ENCODE assay signal across 8 mouse cellular contexts in the genomic region with DNA sequence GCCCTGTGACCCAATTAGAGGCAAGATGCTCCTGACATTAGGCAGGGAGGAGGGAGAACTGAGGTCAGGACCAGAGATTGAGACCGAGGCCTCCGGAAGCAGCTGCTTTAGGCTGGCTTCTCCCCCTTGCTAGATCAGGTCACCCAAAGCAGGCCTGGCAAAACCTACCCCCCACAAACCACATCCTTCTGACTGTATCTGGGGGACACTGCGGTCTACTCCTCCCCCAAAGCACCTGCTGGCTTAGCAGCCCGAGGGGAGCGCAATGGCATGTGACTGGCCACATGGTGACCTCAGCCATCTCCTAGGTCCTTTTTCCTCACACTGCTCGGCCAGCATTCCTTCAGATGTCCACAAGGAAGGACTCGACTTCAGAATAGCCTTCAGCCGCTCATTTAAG. TPM values are rescaled to one million over a fixed set of nuclear protein-coding genes. Genes with fewer than 3 reads are reported as not detected.
DNase-seq lines count a peak whose midpoint lies in the region; ATAC-seq and TF ChIP-seq lines count a peak whose summit lies in the region.

No protein-coding gene starts in this region.

- peak overlapping the region; percentile 22; the same call in 1 of the 2 replicates for H3K4me2 ChIP-seq in hindbrain, embryonic 15.5 days
- H3K4me2 ChIP-seq in liver, embryonic 14.5 days (ENCODE audit: low read depth), result peak overlapping the region; percentile 47

- peaks cover 4% of the 10 kb centered on the region for H3K36me3 ChIP-seq in C2C12 (ENCODE audit: control insufficient read depth, insufficient read depth)
- no peaks in the 10 kb centered on the region for H3K36me3 ChIP-seq in hindbrain, embryonic 15.5 days
- H3K36me3 ChIP-seq in liver, embryonic 14.5 days (replicated peaks; ENCODE audit: control insufficient read depth, insufficient read depth, low read depth), result no peaks in the 10 kb centered on the region

- no peaks in the 10 kb centered on the region for H3K27me3 ChIP-seq in C2C12 (ENCODE audit: control insufficient read depth, insufficient read depth, insufficient read length)
- peaks cover 11% of the 10 kb centered on the region for H3K27me3 ChIP-seq in hindbrain, embryonic 15.5 days
- H3K27me3 ChIP-seq in liver, embryonic 14.5 days (ENCODE audit: control insufficient read depth, insufficient read depth, low read length), result peaks cover 31% of the 10 kb centered on the region

- no peaks in the 10 kb centered on the region for H3K9me3 ChIP-seq in hindbrain, embryonic 15.5 days
- no peaks in the 10 kb centered on the region for H3K9me3 ChIP-seq in liver, embryonic 14.5 days (ENCODE audit: control insufficient read depth, low read length)

- no peak for ATAC-seq in hindbrain, embryonic 15.5 days (ENCODE audit: low FRiP score, low read depth)
- ATAC-seq in liver, embryonic 14.5 days (ENCODE audit: insufficient read depth), result no peak

- peak overlapping the region; percentile 94 for H3K4me3 ChIP-seq in C2C12 (ENCODE audit: insufficient read depth, poor library complexity, severe bottlenecking)
- H3K4me3 ChIP-seq in hindbrain, embryonic 15.5 days, result 0 out of 2 replicates have a peak overlapping the region, but pooled peaks have one; percentile 0
- peak overlapping the region; percentile 53 to 56 for H3K4me3 ChIP-seq in liver, embryonic 14.5 days (ENCODE audit: insufficient read depth in 1 of 2, low read depth in 2 of 2, low read length in 2 of 2)

- peaks cover 64% of the 10 kb centered on the region for H3K79me3 ChIP-seq in C2C12 (ENCODE audit: low read depth)

- peak overlapping the region; percentile 78 for H3ac ChIP-seq in C2C12 (ENCODE audit: control insufficient read depth, insufficient read length, low read depth)

- H3K4me1 ChIP-seq in hindbrain, embryonic 15.5 days (replicated peaks), result peaks cover 17% of the 10 kb centered on the region
- H3K4me1 ChIP-seq in liver, embryonic 14.5 days (replicated peaks; ENCODE audit: control insufficient read depth in 2 of 2, insufficient read depth in 2 of 2, low read length in 1 of 2), result peaks cover 0 to 5% of the 10 kb centered on the region in 2 experiments; a peak in 1 of 4 replicates

- peak; percentile 32 for DNase-seq in adrenal gland, postnatal 14 days
- no peak for DNase-seq in adrenal gland, postnatal 25 days
- no peak for DNase-seq in liver, embryonic 14.5 days (ENCODE audit: low read depth in 3 of 3, low spot score in 3 of 3)
- peak; percentile 55 to 72 for DNase-seq in thymus, adult 18-20 months
- DNase-seq in layer of hippocampus, adult 11-12 months (ENCODE audit: low spot score), result no peak
- DNase-seq in ovary, postnatal 36 days (ENCODE audit: low spot score), result no peak

- TF ChIP-seq CTCF in C2C12 (IDR thresholded peaks at IDR 0.05; ENCODE audit: control insufficient read depth, insufficient read depth, insufficient read length), result no peak
- no peak for TF ChIP-seq CTCF in liver, embryonic 14.5 days (IDR thresholded peaks at IDR 0.05; ENCODE audit: low read depth)

- TF ChIP-seq EP300 in liver, embryonic 14.5 days (IDR thresholded peaks at IDR 0.05; ENCODE audit: low read depth), result no peak

- H3K9ac ChIP-seq in hindbrain, embryonic 15.5 days, result no peak overlapping the region
- no peak overlapping the region for H3K9ac ChIP-seq in liver, embryonic 14.5 days (replicated peaks)

- H3K79me2 ChIP-seq in C2C12 (ENCODE audit: control insufficient read depth, insufficient read depth), result peaks cover 69% of the 10 kb centered on the region

- 33% methylated on average over 8 of the region's 8 CpGs for WGBS in hindbrain, embryonic 15.5 days
- WGBS in liver, embryonic 14.5 days (ENCODE audit: insufficient replicate concordance), result 18% methylated on average over 8 of the region's 8 CpGs

- H3K27ac ChIP-seq in hindbrain, embryonic 15.5 days (replicated peaks), result no peak overlapping the region
- no peak overlapping the region for H3K27ac ChIP-seq in liver, embryonic 14.5 days

TF ChIP-seq in C2C12, 6 proteins besides CTCF, POLR2A, EP300 and RAD21:
- TF ChIP-seq USF1 (IDR thresholded peaks at IDR 0.05; ENCODE audit: low read depth) (peak; percentile 89), FOSL1 (IDR thresholded peaks at IDR 0.05; ENCODE audit: insufficient read depth, low read length, poor library complexity, severe bottlenecking) (peak; percentile 39), MAX (IDR thresholded peaks at IDR 0.05) (peak; percentile 96), CEBPB (IDR thresholded peaks at IDR 0.05; ENCODE audit: low read depth) (no peak), MYOD1 (IDR thresholded peaks at IDR 0.05; ENCODE audit: control insufficient read depth, insufficient read length, low read depth) (peak; percentile 98), MYOG (IDR thresholded peaks at IDR 0.05; ENCODE audit: control insufficient read depth, extremely low read depth, insufficient read length) (no peak)

RNA-seq across cellular contexts. Expression of a gene that starts 2.5 kb away (rescaled TPM):
- total RNA-seq in adrenal gland, postnatal 14 days (2021), result 153 and 208 TPM in 2 replicates
- 75.1 and 82.0 TPM in 2 replicates for total RNA-seq in adrenal gland, postnatal 25 days (2021)
- polyA plus RNA-seq in C2C12 (2012; fragmentation: generic; extraction: Trizol), result 124 TPM
- 9.4 and 10.4 TPM in 2 replicates for polyA plus RNA-seq in hindbrain, embryonic 15.5 days (2015; fragmentation: Nextera tagmentation; extraction: Ambion mirVana)
- 9.7 and 10.8 TPM in 2 replicates for polyA plus RNA-seq in liver, embryonic 14.5 days (2012; rRNA removed)
- polyA plus RNA-seq in liver, embryonic 14.5 days (2014; fragmentation: Nextera tagmentation; extraction: Ambion mirVana), result 23.8 and 25.4 TPM in 2 replicates

RNA-seq across cellular contexts. Expression of a gene that starts 15.6 kb away (rescaled TPM):
- total RNA-seq in adrenal gland, postnatal 14 days (2021), result 31.2 and 34.2 TPM in 2 replicates
- total RNA-seq in adrenal gland, postnatal 25 days (2021), result 27.0 and 30.0 TPM in 2 replicates
- polyA plus RNA-seq in C2C12 (2012; fragmentation: generic; extraction: Trizol), result 49.6 TPM
- polyA plus RNA-seq in hindbrain, embryonic 15.5 days (2015; fragmentation: Nextera tagmentation; extraction: Ambion mirVana), result 82.7 and 88.2 TPM in 2 replicates
- 15.9 and 20.6 TPM in 2 replicates for polyA plus RNA-seq in liver, embryonic 14.5 days (2012; rRNA removed)
- polyA plus RNA-seq in liver, embryonic 14.5 days (2014; fragmentation: Nextera tagmentation; extraction: Ambion mirVana), result 30.7 TPM in 2 replicates

RNA-seq across cellular contexts. Expression of a gene that starts 19.6 kb away (rescaled TPM):
- total RNA-seq in adrenal gland, postnatal 14 days (2021), result 0.82 and 5.9 TPM in 2 replicates
- 4.0 TPM in 1 of 2 replicates, not detected in the other for total RNA-seq in adrenal gland, postnatal 25 days (2021)
- polyA plus RNA-seq in C2C12 (2012; fragmentation: generic; extraction: Trizol), result 29.7 TPM
- 5.0 and 6.6 TPM in 2 replicates for polyA plus RNA-seq in hindbrain, embryonic 15.5 days (2015; fragmentation: Nextera tagmentation; extraction: Ambion mirVana)
- 0.13 and 1.7 TPM in 2 replicates for polyA plus RNA-seq in liver, embryonic 14.5 days (2012; rRNA removed)
- 1.9 and 5.9 TPM in 2 replicates for polyA plus RNA-seq in liver, embryonic 14.5 days (2014; fragmentation: Nextera tagmentation; extraction: Ambion mirVana)

RNA-seq across cellular contexts. Expression of a gene that starts 32.4 kb away (rescaled TPM):
- total RNA-seq in adrenal gland, postnatal 14 days (2021), result not detected in 2 replicates
- total RNA-seq in adrenal gland, postnatal 25 days (2021), result not detected in 2 replicates
- not detected for polyA plus RNA-seq in C2C12 (2012; fragmentation: generic; extraction: Trizol)
- not detected in 2 replicates for polyA plus RNA-seq in hindbrain, embryonic 15.5 days (2015; fragmentation: Nextera tagmentation; extraction: Ambion mirVana)
- polyA plus RNA-seq in liver, embryonic 14.5 days (2012; rRNA removed), result not detected in 2 replicates
- not detected in 2 replicates for polyA plus RNA-seq in liver, embryonic 14.5 days (2014; fragmentation: Nextera tagmentation; extraction: Ambion mirVana)

RNA-seq across cellular contexts. Expression of a gene that starts 36.2 kb away (rescaled TPM):
- total RNA-seq in adrenal gland, postnatal 14 days (2021), result 1.7 and 2.3 TPM in 2 replicates
- total RNA-seq in adrenal gland, postnatal 25 days (2021), result 0.73 and 1.3 TPM in 2 replicates
- polyA plus RNA-seq in C2C12 (2012; fragmentation: generic; extraction: Trizol), result 0.01 TPM
- 3.9 and 5.1 TPM in 2 replicates for polyA plus RNA-seq in hindbrain, embryonic 15.5 days (2015; fragmentation: Nextera tagmentation; extraction: Ambion mirVana)
- polyA plus RNA-seq in liver, embryonic 14.5 days (2012; rRNA removed), result 0.16 and 0.44 TPM in 2 replicates
- not detected in 2 replicates for polyA plus RNA-seq in liver, embryonic 14.5 days (2014; fragmentation: Nextera tagmentation; extraction: Ambion mirVana)

Comparison
In these comparisons a context has a peak if more than half of its experiments do, and no peak if none do; other contexts are left out.
1. DNase-seq: peak in adrenal gland, postnatal 14 days (single experiment) and thymus, adult 18-20 months (2 of 2); none in adrenal gland, postnatal 25 days (single experiment), liver, embryonic 14.5 days (0 of 3), layer of hippocampus, adult 11-12 months (single experiment) and ovary, postnatal 36 days (single experiment).
2. H3K4me3 ChIP-seq: peak in every context shown above with its lines; median percentile 94 in C2C12; 54 in liver, embryonic 14.5 days; 0 in hindbrain, embryonic 15.5 days.